Mouse (Mus musculus) bone marrow, adult 2 months (tissue): ENCODE measurements at regions not wholly inside any gene's neighbourhood (a gene's known extent, or its start where the extent isn't known, plus 50 kb on each side); places are given as distances from the start of the nearest gene placed in this dataset.

Experiments used
- H3K27ac ChIP-seq: fragments of 200-500 bp; 2 replicates; pipeline ENCODE4 v1.5.1; 2012; ENCODE audit warnings: low read depth, mild to moderate bottlenecking, control low read depth, inconsistent platforms, low read length; ENCODE audit not compliant: control insufficient read depth, poor library complexity, insufficient read depth
- H3K4me1 ChIP-seq: fragments of 200-500 bp; 2 replicates; pipeline ENCODE4 v1.6.1; 2011; ENCODE audit warnings: low read length; ENCODE audit not compliant: control insufficient read depth, insufficient read depth
- H3K4me3 ChIP-seq: fragments of 200-500 bp; replicated peaks from 2 replicates; pipeline ENCODE3; 2011; ENCODE audit warnings: mild to moderate bottlenecking, low read depth, low read length, control low read depth; ENCODE audit not compliant: control insufficient read depth
- CTCF ChIP-seq: fragments of 200-500 bp; IDR thresholded peaks from 2 replicates; pipeline ENCODE4 v1.5.1; 2011; ENCODE audit warnings: low read length, control low read depth; ENCODE audit not compliant: control insufficient read depth, insufficient read depth
- POLR2A ChIP-seq: fragments of 200-500 bp; IDR thresholded peaks from 2 replicates; pipeline ENCODE4 v1.6.1; 2011; ENCODE audit warnings: low read depth, mild to moderate bottlenecking, control low read depth, low read length, borderline replicate concordance; ENCODE audit not compliant: control insufficient read depth
- WGBS: fragments of 180-500 bp; shearing (Covaris S2); methylation state at CpG from one replicate; pipeline ENCODE4 v1.1.7; 2018; 5-methylcytosine and 5-hydroxymethylcytosine counted together

- TF ChIP-seq CTCF = no peak
- TF ChIP-seq POLR2A = no peak
- H3K4me3 ChIP-seq = no peak overlapping the region
- 61% methylated on average over 2 of the region's 2 CpGs for WGBS
- no peak overlapping the region for H3K27ac ChIP-seq
- no peaks in the 10 kb centered on the region for H3K4me1 ChIP-seq
Measured at GRCm38 (mm10) chr6:148647423-148648390, 183.6 kb downstream of the Ipo8 start.

GRCm38 (mm10) chr6:148640595-148640994 is 190.7 kb downstream of the Ipo8 start:
- Histone ChIP-seq H3K4me1 (no peaks in the 10 kb centered on the region), H3K27ac (no peak overlapping the region), H3K4me3 (no peak overlapping the region)
- TF ChIP-seq CTCF = no peak
- 68% methylated on average over 1 of the region's 1 CpGs for WGBS

- no peak for TF ChIP-seq CTCF
- TF ChIP-seq POLR2A = no peak
- no peak overlapping the region for H3K27ac ChIP-seq
- 85% methylated on average over 2 of the region's 2 CpGs for WGBS
- H3K4me1 ChIP-seq = no peaks in the 10 kb centered on the region
- H3K4me3 ChIP-seq = no peak overlapping the region
Measured at GRCm38 (mm10) chr6:148634148-148634547, 190.0 kb upstream of the Tmtc1 start.

- Histone ChIP-seq H3K4me1 (no peaks in the 10 kb centered on the region), H3K4me3 (no peak overlapping the region), H3K27ac (no peak overlapping the region)
- WGBS = 91% methylated on average over 1 of the region's 1 CpGs
- TF ChIP-seq CTCF (no peak), POLR2A (no peak)
Measured at GRCm38 (mm10) chr6:148627090-148627605, 183.0 kb upstream of the Tmtc1 start.

GRCm38 (mm10) chr6:148623119-148623770 is 179.1 kb upstream of the Tmtc1 start:
- TF ChIP-seq CTCF (no peak), POLR2A (no peak)
- WGBS = 87% methylated on average over 2 of the region's 2 CpGs
- no peaks in the 10 kb centered on the region; the same call in 1 of the 2 replicates for H3K4me1 ChIP-seq
- H3K4me3 ChIP-seq = no peak overlapping the region
- H3K27ac ChIP-seq = no peak overlapping the region

GRCm38 (mm10) chr6:148620034-148620433 is 175.8 kb upstream of the Tmtc1 start:
- no peak for TF ChIP-seq POLR2A
- Histone ChIP-seq H3K27ac (no peak overlapping the region), H3K4me1 (no peaks in the 10 kb centered on the region; the same call in 1 of the 2 replicates), H3K4me3 (no peak overlapping the region)
- WGBS = 64% methylated on average over 1 of the region's 1 CpGs

GRCm38 (mm10) chr6:148615931-148616330 is 171.7 kb upstream of the Tmtc1 start:
- Histone ChIP-seq H3K27ac (no peak overlapping the region), H3K4me1 (no peaks in the 10 kb centered on the region; the same call in 1 of the 2 replicates), H3K4me3 (no peak overlapping the region)
- TF ChIP-seq CTCF (no peak), POLR2A (no peak)
- WGBS = 52% methylated on average over 4 of the region's 4 CpGs

GRCm38 (mm10) chr6:148615442-148615841 is 171.3 kb upstream of the Tmtc1 start:
- no peak overlapping the region for H3K27ac ChIP-seq
- 34% methylated on average over 3 of the region's 3 CpGs for WGBS

More at GRCm38 (mm10) chr6:148615442-148615841, 171.3 kb upstream of the Tmtc1 start:
- TF ChIP-seq CTCF (no peak), POLR2A (no peak)
- Histone ChIP-seq H3K4me1 (no peaks in the 10 kb centered on the region; the same call in 1 of the 2 replicates), H3K4me3 (no peak overlapping the region)
